Mouse (Mus musculus): ENCODE measurements around the gene Fkbp7. TPM values are rescaled to one million over a fixed set of nuclear protein-coding genes. Genes with fewer than 3 reads are reported as not detected.
"Not testable (repeated sequence)": the region's sequence is repeated elsewhere in the genome, so short reads cannot be mapped to it uniquely, and the experiment has no call there.

Gene Fkbp7
- total and polyA plus RNA-seq, 2 experiments from 2014 or later: 11.6 to 11.9 TPM

GRCm38 (mm10) chr2:76647883-76648570, 24.9 kb downstream of the Fkbp7 start, which contains the start of the genes Prkra and Pjvk:
Gene Prkra, minus strand, starts transcription at chr2:76648015.
Gene Pjvk, plus strand, starts transcription at chr2:76648476.
- H3K36me3 ChIP-seq (ENCODE audit: insufficient read depth, low read length): no peaks in the 10 kb centered on the region
- ATAC-seq (ENCODE audit: low FRiP score) (peak; percentile 98), DNase-seq (ENCODE audit: low spot score) (peak; percentile 99)
- H3K9me3 ChIP-seq (ENCODE audit: low read length): no peaks in the 10 kb centered on the region
- peak within 1 kb of the TSS; percentile 86 for H3K4me3 ChIP-seq (ENCODE audit: low read depth, low read length)
- peak within 1 kb of the TSS; percentile 85 for H3K9ac ChIP-seq (replicated peaks; ENCODE audit: low read length, poor library complexity, severe bottlenecking)
- H3K4me2 ChIP-seq (ENCODE audit: low read depth, low read length, poor library complexity, severe bottlenecking): peak within 1 kb of the TSS; percentile 72
- H3K4me1 ChIP-seq (ENCODE audit: insufficient read depth, low read length): no peaks in the 10 kb centered on the region
- TF ChIP-seq CTCF (IDR thresholded peaks at IDR 0.05): peak; percentile 2; the same call in 1 of the 2 replicates
- no peaks in the 10 kb centered on the region for H3K27me3 ChIP-seq (ENCODE audit: insufficient read depth, low read length)
- WGBS: under 1% methylated on average over 41 of the region's 42 CpGs
- peak within 1 kb of the TSS; percentile 90 for H3K27ac ChIP-seq (ENCODE audit: low read depth, low read length)

GRCm38 (mm10) chr2:76647441-76647869, 25.5 kb downstream of the Fkbp7 start:
- peak overlapping the region; percentile 90 for H3K27ac ChIP-seq (ENCODE audit: low read depth, low read length)
- H3K36me3 ChIP-seq (ENCODE audit: insufficient read depth, low read length): no peaks in the 10 kb centered on the region
- DNase-seq (ENCODE audit: low spot score) (peak; percentile 65), ATAC-seq (ENCODE audit: low FRiP score) (peak; percentile 67)
- H3K4me2 ChIP-seq (ENCODE audit: low read depth, low read length, poor library complexity, severe bottlenecking): peak overlapping the region; percentile 72
- under 1% methylated on average over 32 of the region's 32 CpGs for WGBS
- H3K9me3 ChIP-seq (ENCODE audit: low read length): no peaks in the 10 kb centered on the region
- H3K4me1 ChIP-seq (ENCODE audit: insufficient read depth, low read length): no peaks in the 10 kb centered on the region
- H3K27me3 ChIP-seq (ENCODE audit: insufficient read depth, low read length): no peaks in the 10 kb centered on the region
- no peak for TF ChIP-seq CTCF (IDR thresholded peaks at IDR 0.05)
- peak overlapping the region; percentile 86 for H3K4me3 ChIP-seq (ENCODE audit: low read depth, low read length)
- H3K9ac ChIP-seq (replicated peaks; ENCODE audit: low read length, poor library complexity, severe bottlenecking): peak overlapping the region; percentile 85

- no peak overlapping the region for H3K4me3 ChIP-seq (ENCODE audit: low read depth, low read length)
- TF ChIP-seq CTCF (IDR thresholded peaks at IDR 0.05): no peak
Observed at GRCm38 (mm10) chr2:76643801-76644200, 29.1 kb downstream of the Fkbp7 start.

GRCm38 (mm10) chr2:76639637-76640036, 33.3 kb downstream of the Fkbp7 start:
- no peak overlapping the region for H3K27ac ChIP-seq (ENCODE audit: low read depth, low read length)
- no peak overlapping the region for H3K9ac ChIP-seq (replicated peaks; ENCODE audit: low read length, poor library complexity, severe bottlenecking)
- TF ChIP-seq CTCF (IDR thresholded peaks at IDR 0.05): no peak
- WGBS: 97% methylated on average over 2 of the region's 2 CpGs
- DNase-seq (ENCODE audit: low spot score) (no peak), ATAC-seq (ENCODE audit: low FRiP score) (no peak)
- H3K4me3 ChIP-seq (ENCODE audit: low read depth, low read length): no peak overlapping the region
- H3K9me3 ChIP-seq (ENCODE audit: low read length): no peaks in the 10 kb centered on the region
- H3K4me1 ChIP-seq (ENCODE audit: insufficient read depth, low read length): no peaks in the 10 kb centered on the region
- no peaks in the 10 kb centered on the region for H3K27me3 ChIP-seq (ENCODE audit: insufficient read depth, low read length)
- H3K36me3 ChIP-seq (ENCODE audit: insufficient read depth, low read length): peaks cover 43% of the 10 kb centered on the region
- no peak overlapping the region for H3K4me2 ChIP-seq (ENCODE audit: low read depth, low read length, poor library complexity, severe bottlenecking)

More at GRCm38 (mm10) chr2:76643801-76644200, 29.1 kb downstream of the Fkbp7 start:
- no peak for ATAC-seq (ENCODE audit: low FRiP score)
- H3K27ac ChIP-seq (ENCODE audit: low read depth, low read length): no peak overlapping the region
- H3K4me2 ChIP-seq (ENCODE audit: low read depth, low read length, poor library complexity, severe bottlenecking): no peak overlapping the region
- H3K9me3 ChIP-seq (ENCODE audit: low read length): no peaks in the 10 kb centered on the region
- DNase-seq (ENCODE audit: low spot score): no peak
- peaks cover 17% of the 10 kb centered on the region for H3K36me3 ChIP-seq (ENCODE audit: insufficient read depth, low read length)
- H3K9ac ChIP-seq (replicated peaks; ENCODE audit: low read length, poor library complexity, severe bottlenecking): no peak overlapping the region
- no peaks in the 10 kb centered on the region for H3K27me3 ChIP-seq (ENCODE audit: insufficient read depth, low read length)
- no peaks in the 10 kb centered on the region for H3K4me1 ChIP-seq (ENCODE audit: insufficient read depth, low read length)

- H3K36me3 ChIP-seq (ENCODE audit: insufficient read depth, low read length): peaks cover 60% of the 10 kb centered on the region
- no peaks in the 10 kb centered on the region for H3K9me3 ChIP-seq (ENCODE audit: low read length)
- ATAC-seq (ENCODE audit: low FRiP score) (no peak), DNase-seq (ENCODE audit: low spot score) (no peak)
- 51% methylated on average over 4 of the region's 4 CpGs for WGBS
- no peaks in the 10 kb centered on the region for H3K27me3 ChIP-seq (ENCODE audit: insufficient read depth, low read length)
- H3K27ac ChIP-seq (ENCODE audit: low read depth, low read length): no peak overlapping the region
- H3K9ac ChIP-seq (replicated peaks; ENCODE audit: low read length, poor library complexity, severe bottlenecking): no peak overlapping the region
- TF ChIP-seq CTCF (IDR thresholded peaks at IDR 0.05): no peak
- no peaks in the 10 kb centered on the region for H3K4me1 ChIP-seq (ENCODE audit: insufficient read depth, low read length)
- no peak overlapping the region for H3K4me2 ChIP-seq (ENCODE audit: low read depth, low read length, poor library complexity, severe bottlenecking)
- H3K4me3 ChIP-seq (ENCODE audit: low read depth, low read length): no peak overlapping the region
Observed at GRCm38 (mm10) chr2:76631600-76631999, 41.3 kb downstream of the Fkbp7 start.

GRCm38 (mm10) chr2:76630293-76630692, 42.6 kb downstream of the Fkbp7 start:
- H3K27ac ChIP-seq (ENCODE audit: low read depth, low read length): no peak overlapping the region
- no peak overlapping the region for H3K4me2 ChIP-seq (ENCODE audit: low read depth, low read length, poor library complexity, severe bottlenecking)
- no peaks in the 10 kb centered on the region for H3K9me3 ChIP-seq (ENCODE audit: low read length)
- H3K4me3 ChIP-seq (ENCODE audit: low read depth, low read length): no peak overlapping the region
- H3K9ac ChIP-seq (replicated peaks; ENCODE audit: low read length, poor library complexity, severe bottlenecking): no peak overlapping the region
- no peak for TF ChIP-seq CTCF (IDR thresholded peaks at IDR 0.05)
- 93% methylated on average over 12 of the region's 12 CpGs for WGBS
- H3K4me1 ChIP-seq (ENCODE audit: insufficient read depth, low read length): no peaks in the 10 kb centered on the region
- peaks cover 51% of the 10 kb centered on the region for H3K36me3 ChIP-seq (ENCODE audit: insufficient read depth, low read length)
- no peaks in the 10 kb centered on the region for H3K27me3 ChIP-seq (ENCODE audit: insufficient read depth, low read length)
- ATAC-seq (ENCODE audit: low FRiP score): no peak
- no peak for DNase-seq (ENCODE audit: low spot score)

- not testable (repeated sequence) for H3K4me3 ChIP-seq (ENCODE audit: low read depth, low read length); H3K4me1 ChIP-seq (ENCODE audit: insufficient read depth, low read length); H3K9ac ChIP-seq (replicated peaks; ENCODE audit: low read length, poor library complexity, severe bottlenecking); H3K36me3 ChIP-seq (ENCODE audit: insufficient read depth, low read length); H3K27me3 ChIP-seq (ENCODE audit: insufficient read depth, low read length); ATAC-seq (ENCODE audit: low FRiP score); H3K4me2 ChIP-seq (ENCODE audit: low read depth, low read length, poor library complexity, severe bottlenecking); H3K27ac ChIP-seq (ENCODE audit: low read depth, low read length); H3K9me3 ChIP-seq (ENCODE audit: low read length); DNase-seq (ENCODE audit: low spot score)
- WGBS: 96% methylated on average over 2 of the region's 2 CpGs
Observed at GRCm38 (mm10) chr2:76622316-76622715, 50.6 kb downstream of the Fkbp7 start.
